Comparison of ENCODE assay signal across 8 mouse cellular contexts in genomic region chr7:122066945-122067516, GRCm38 (mm10). TPM values are rescaled to one million over a fixed set of nuclear protein-coding genes. Genes with fewer than 3 reads are reported as not detected.
DNase-seq lines count a peak whose midpoint lies in the region; ATAC-seq and TF ChIP-seq lines count a peak whose summit lies in the region.

Ubfd1 (plus strand) TSS chr7:122067175.
Ears2 (minus strand) TSS chr7:122067263.

- H3K9me3 ChIP-seq in hindbrain, postnatal 0 days (ENCODE audit: low read length), result no peaks in the 10 kb centered on the region

- peak within 1 kb of the TSS; percentile 82 for H3K4me2 ChIP-seq in hindbrain, postnatal 0 days (ENCODE audit: low read depth, low read length)

- peak; percentile 34; the same call in 1 of the 2 replicates for TF ChIP-seq CTCF in gastrocnemius, adult 2 months (IDR thresholded peaks at IDR 0.05)
- TF ChIP-seq CTCF in hindbrain, postnatal 0 days (IDR thresholded peaks at IDR 0.05; ENCODE audit: low read depth), result peak; percentile 17
- TF ChIP-seq CTCF in left cerebral cortex, adult 2 months (IDR thresholded peaks at IDR 0.05), result no peak; the same call in none of the 2 replicates

- H3K36me3 ChIP-seq in hindbrain, postnatal 0 days (ENCODE audit: insufficient read depth, low read length), result peaks cover 15% of the 10 kb centered on the region

- peak; percentile 99 for ATAC-seq in hindbrain, postnatal 0 days
- peak; percentile 90 for ATAC-seq in megakaryocyte, adult 5-6 weeks (ENCODE audit: poor library complexity, severe bottlenecking)

- H3K27me3 ChIP-seq in hindbrain, postnatal 0 days (ENCODE audit: insufficient read depth, low read length), result no peaks in the 10 kb centered on the region

- peaks cover 11% of the 10 kb centered on the region for H3K4me1 ChIP-seq in hindbrain, postnatal 0 days (ENCODE audit: insufficient read depth, low read length)

- DNase-seq in WW6 (ENCODE audit: low read depth, low spot score), result peak; percentile 93
- DNase-seq in cerebellum, postnatal 4 days (ENCODE audit: low spot score in 2 of 2), result peak; percentile 92 to 98
- DNase-seq in gastrocnemius, adult 2 months, result peak; percentile 95
- DNase-seq in hindbrain, postnatal 0 days (ENCODE audit: low spot score), result peak; percentile 98
- peak; percentile 96 for DNase-seq in left cerebral cortex, adult 2 months (ENCODE audit: extremely low spot score in 1 of 2, low spot score in 2 of 2)
- DNase-seq in right cerebral cortex, adult 2 months (ENCODE audit: low spot score in 2 of 2), result peak; percentile 95 to 99
- DNase-seq in urinary bladder, postnatal 14 days (ENCODE audit: low spot score), result peak; percentile 95

- H3K4me3 ChIP-seq in gastrocnemius, adult 2 months, result peak within 1 kb of the TSS; percentile 93
- peak within 1 kb of the TSS; percentile 100 for H3K4me3 ChIP-seq in hindbrain, postnatal 0 days (ENCODE audit: low read length)
- H3K4me3 ChIP-seq in left cerebral cortex, adult 2 months, result peak within 1 kb of the TSS; percentile 98

- peak within 1 kb of the TSS; percentile 96 for H3K9ac ChIP-seq in hindbrain, postnatal 0 days (replicated peaks; ENCODE audit: low read length)

- H3K27ac ChIP-seq in gastrocnemius, adult 2 months, result peak within 1 kb of the TSS; percentile 97
- peak within 1 kb of the TSS; percentile 93 for H3K27ac ChIP-seq in hindbrain, postnatal 0 days
- H3K27ac ChIP-seq in left cerebral cortex, adult 2 months, result peak within 1 kb of the TSS; percentile 99

- under 1% methylated on average over 56 of the region's 60 CpGs for WGBS in hindbrain, postnatal 0 days

- intact Hi-C loops in gastrocnemius, adult 2 months (cut with DNase I), result loop anchor here (5.0 kb wide), 1 partner anchor 50 kb away; no protein-coding TSS in a partner anchor
- intact Hi-C loops in left cerebral cortex, adult 2 months (cut with DNase I), result loop anchor here (1.0 to 2.0 kb wide), 3 partner anchors 32 to 86 kb away; partner anchors contain the start of gene Cog7

RNA-seq across cellular contexts. Expression of gene Ubfd1, which starts in this region (rescaled TPM):
- 10 to 100 TPM; 23.2 to 25.5 TPM for total RNA-seq in gastrocnemius, adult 2 months (2021)
- total RNA-seq in hindbrain, postnatal 0 days (2014; rRNA removed), result 127 and 130 TPM in 2 replicates
- polyA plus RNA-seq in hindbrain, postnatal 0 days (2015; fragmentation: Nextera tagmentation; extraction: Ambion mirVana), result 59.0 and 60.7 TPM in 2 replicates
- 10 to 100 TPM; 59.2 to 60.4 TPM for total RNA-seq in left cerebral cortex, adult 2 months (2021)
- 14.3 and 16.3 TPM in 2 replicates for total RNA-seq in megakaryocyte, adult 5-6 weeks (2015)
- 14.4 and 15.0 TPM in 2 replicates for total RNA-seq in megakaryocyte, adult 5-6 weeks (2017)

RNA-seq across cellular contexts. Expression of gene Ears2, which starts in this region (rescaled TPM):
- total RNA-seq in gastrocnemius, adult 2 months (2021), result 1 to 10 TPM; 6.6 to 8.2 TPM
- 14.5 and 22.0 TPM in 2 replicates for total RNA-seq in hindbrain, postnatal 0 days (2014; rRNA removed)
- 7.9 and 8.4 TPM in 2 replicates for polyA plus RNA-seq in hindbrain, postnatal 0 days (2015; fragmentation: Nextera tagmentation; extraction: Ambion mirVana)
- 1 to 10 TPM; 7.5 to 8.2 TPM for total RNA-seq in left cerebral cortex, adult 2 months (2021)
- 1.0 and 1.5 TPM in 2 replicates for total RNA-seq in megakaryocyte, adult 5-6 weeks (2015)
- 0.98 and 1.3 TPM in 2 replicates for total RNA-seq in megakaryocyte, adult 5-6 weeks (2017)

Comparison
In these comparisons a context has a peak if more than half of its experiments do, and no peak if none do; other contexts are left out.
1. Peak in every context shown above with its lines: DNase-seq, ATAC-seq, H3K4me3 ChIP-seq and H3K27ac ChIP-seq.